Mouse (Mus musculus) MEL (cell line): ENCODE results near the gene Rasl12. TPM values are rescaled to one million over a fixed set of nuclear protein-coding genes. Genes with fewer than 3 reads are reported as not detected.

ENCODE experiments used
- DNase-seq: peaks from one replicate; pipeline ENCODE4 v3.0.0; 2011; ENCODE audit warnings: low read depth, low spot score
- H3K27ac ChIP-seq: 2 replicates; pipeline ENCODE4 v1.5.1; 2012; ENCODE audit warnings: low read depth, mild to moderate bottlenecking, control low read depth, low read length, moderate library complexity; ENCODE audit not compliant: control insufficient read depth
- H3K27me3 ChIP-seq, 2 experiments: fragments of 150-350 bp in 1 of 2; sonication (generic) in 1 of 2; 2 replicates each; pipeline ENCODE4 v1.6.1; 2012; ENCODE audit warnings: low read length in 2 of 2, mild to moderate bottlenecking in 2 of 2, improper control_type of control experiment in 1 of 2, moderate library complexity in 1 of 2; ENCODE audit not compliant: insufficient read depth in 2 of 2, control insufficient read depth in 1 of 2
- H3K36me3 ChIP-seq, 2 experiments: 2 replicates each; pipeline ENCODE4 v1.6.1; 2012 to 2014; ENCODE audit warnings: low read length in 2 of 2, improper control_type of control experiment in 1 of 2, inconsistent platforms in 1 of 2, mild to moderate bottlenecking in 1 of 2; ENCODE audit not compliant: insufficient read depth in 2 of 2, control insufficient read depth in 1 of 2
- H3K4me1 ChIP-seq, 2 experiments: fragments of 150-350 bp in 1 of 2; sonication (generic) in 1 of 2; 2 replicates each; pipeline ENCODE4 v1.6.1; 2012; ENCODE audit warnings: low read length in 2 of 2, improper control_type of control experiment in 1 of 2, mild to moderate bottlenecking in 1 of 2; ENCODE audit not compliant: insufficient read depth in 2 of 2, control insufficient read depth in 1 of 2
- H3K4me3 ChIP-seq, 2 experiments: fragments of 150-350 bp in 1 of 2; sonication (generic) in 1 of 2; 2 replicates each; pipeline ENCODE4 v1.5.1; 2012; ENCODE audit warnings: low read depth in 2 of 2, low read length in 2 of 2, mild to moderate bottlenecking in 2 of 2, moderate library complexity in 2 of 2, control low read depth in 1 of 2, improper control_type of control experiment in 1 of 2; ENCODE audit not compliant: control insufficient read depth in 1 of 2, insufficient read depth in 1 of 2
- H3K79me2 ChIP-seq: 2 replicates; pipeline ENCODE4 v1.6.1; 2012; ENCODE audit warnings: mild to moderate bottlenecking, low read length, moderate library complexity; ENCODE audit not compliant: control insufficient read depth, poor library complexity, insufficient read depth
- H3K9ac ChIP-seq: 2 replicates; pipeline ENCODE4 v1.6.1; 2012; ENCODE audit warnings: low read depth, mild to moderate bottlenecking, control low read depth, low read length, moderate library complexity; ENCODE audit not compliant: control insufficient read depth, poor library complexity, severe bottlenecking
- H3K9me3 ChIP-seq: fragments of 150-350 bp; sonication (generic); replicated peaks from 2 replicates; pipeline ENCODE4 v1.6.1; 2012; ENCODE audit warnings: mild to moderate bottlenecking, low read length, improper control_type of control experiment, moderate library complexity; ENCODE audit not compliant: insufficient read depth
- CHD1 ChIP-seq: IDR thresholded peaks from 2 replicates; pipeline ENCODE4 v1.6.1; 2012; ENCODE audit warnings: low read depth, mild to moderate bottlenecking, inconsistent platforms, low read length, improper control_type of control experiment
- ELF1 ChIP-seq: IDR thresholded peaks from 2 replicates; pipeline ENCODE4 v1.6.1; 2014; ENCODE audit warnings: low read depth, mild to moderate bottlenecking, inconsistent platforms, low read length, improper control_type of control experiment, moderate library complexity
- EP300 ChIP-seq, 2 experiments: IDR thresholded peaks; 2 replicates each; pipeline ENCODE4 v1.6.1; 2011; ENCODE audit warnings: improper control_type of control experiment in 2 of 2, low read length in 2 of 2, low read depth in 1 of 2, mild to moderate bottlenecking in 1 of 2
- GABPA ChIP-seq: IDR thresholded peaks from 2 replicates; pipeline ENCODE4 v1.6.1; 2012; ENCODE audit warnings: low read depth, mild to moderate bottlenecking, inconsistent platforms, low read length, improper control_type of control experiment, moderate library complexity
- HCFC1 ChIP-seq: IDR thresholded peaks from 2 replicates; pipeline ENCODE4 v1.6.1; 2012; ENCODE audit warnings: low read depth, mild to moderate bottlenecking, inconsistent platforms, low read length, improper control_type of control experiment, moderate library complexity
- JUND ChIP-seq: IDR thresholded peaks from 2 replicates; pipeline ENCODE4 v1.6.1; 2011; ENCODE audit warnings: low read depth, mild to moderate bottlenecking, improper control_type of control experiment, low read length
- MAFK ChIP-seq: IDR thresholded peaks from 2 replicates; pipeline ENCODE4 v1.6.1; 2011; ENCODE audit warnings: low read depth, mild to moderate bottlenecking, low read length, improper control_type of control experiment, borderline replicate concordance
- MAX ChIP-seq: IDR thresholded peaks from 2 replicates; pipeline ENCODE4 v1.6.1; 2011; ENCODE audit warnings: low read length, improper control_type of control experiment
- MXI1 ChIP-seq: IDR thresholded peaks from 2 replicates; pipeline ENCODE4 v1.6.1; 2011; ENCODE audit warnings: mild to moderate bottlenecking, low read depth, low read length, improper control_type of control experiment
- MYB ChIP-seq: IDR thresholded peaks from 2 replicates; pipeline ENCODE4 v1.6.1; 2011; ENCODE audit warnings: mild to moderate bottlenecking, low read depth, low read length, improper control_type of control experiment
- NELFE ChIP-seq: IDR thresholded peaks from 2 replicates; pipeline ENCODE4 v1.6.1; 2011; ENCODE audit warnings: low read depth, low read length, improper control_type of control experiment
- NRF1 ChIP-seq: IDR thresholded peaks from 2 replicates; pipeline ENCODE4 v1.6.1; 2014; ENCODE audit warnings: low read depth, mild to moderate bottlenecking, inconsistent platforms, low read length, improper control_type of control experiment, moderate library complexity; ENCODE audit not compliant: poor library complexity, insufficient read depth, severe bottlenecking
- POLR2AphosphoS2 ChIP-seq: IDR thresholded peaks from 2 replicates; pipeline ENCODE4 v1.6.1; 2011; ENCODE audit warnings: low read length, improper control_type of control experiment
- POLR2AphosphoS5 ChIP-seq: IDR thresholded peaks from 2 replicates; pipeline ENCODE4 v1.6.1; 2012; ENCODE audit warnings: low read depth, borderline replicate concordance, mild to moderate bottlenecking, inconsistent platforms, low read length, moderate library complexity, mixed read lengths
- RCOR1 ChIP-seq: IDR thresholded peaks from 2 replicates; pipeline ENCODE4 v1.6.1; 2012; ENCODE audit warnings: low read depth, mild to moderate bottlenecking, inconsistent platforms, low read length, improper control_type of control experiment
- SIN3A ChIP-seq: IDR thresholded peaks from 2 replicates; pipeline ENCODE4 v1.6.1; 2012; ENCODE audit warnings: low read length, improper control_type of control experiment, inconsistent platforms
- SMC3 ChIP-seq: IDR thresholded peaks from 2 replicates; pipeline ENCODE4 v1.6.1; 2011; ENCODE audit warnings: low read depth, low read length, improper control_type of control experiment
- TAL1 ChIP-seq: IDR thresholded peaks from 2 replicates; pipeline ENCODE4 v1.6.1; 2012; ENCODE audit warnings: mild to moderate bottlenecking, inconsistent platforms, low read length, moderate library complexity, mixed read lengths
- TCF12 ChIP-seq: IDR thresholded peaks from 2 replicates; pipeline ENCODE4 v1.6.1; 2014; ENCODE audit warnings: low read depth, mild to moderate bottlenecking, inconsistent platforms, low read length, improper control_type of control experiment, moderate library complexity
- polyA plus RNA-seq, 2 experiments: library from polyadenylated mRNA; stranded (reverse) in 1 of 2; unstranded in 1 of 2; fragments of >175 nt in 1 of 2; fragments of >200 nt in 1 of 2; gene quantifications; 2 replicates each; pipeline versions ENCODE4 v1.2.1 to v1.2.4; 2012; ENCODE audit warnings: low replicate concordance in 2 of 2, low read depth in 1 of 2; ENCODE audit not compliant: insufficient read length in 2 of 2, insufficient read depth in 1 of 2, missing spikeins in 1 of 2
- total RNA-seq: library from RNA; depleted of rRNA; stranded (reverse); fragments of 300-350 nt; gene quantifications from 2 replicates; pipeline ENCODE4 v1.2.3, GENCODE M21; 2012

Gene Rasl12
- total and polyA plus RNA-seq, 3 experiments: 0.12 to 0.19 TPM; not detected in 1

GRCm38 (mm10) chr9:65386373-65387140 is 11.7 kb upstream of the Rasl12 start:
- no peak overlapping the region for H3K27ac ChIP-seq
- no peaks in the 10 kb centered on the region for H3K4me1 ChIP-seq
- H3K9ac ChIP-seq: no peak overlapping the region
- H3K27me3 ChIP-seq: no peaks in the 10 kb centered on the region
- H3K4me3 ChIP-seq: no peak overlapping the region
- TF ChIP-seq MXI1 (no peak), CHD1 (no peak), RCOR1 (no peak), MAFK (no peak), JUND (no peak), TCF12 (no peak), GABPA (no peak), POLR2AphosphoS5 (no peak), MAX (no peak), NELFE (no peak), SMC3 (no peak), SIN3A (no peak), ELF1 (no peak), EP300 (IDR thresholded peaks at IDR 0.05; ENCODE audit: low read depth in 1 of 2, low read length in 2 of 2) (no peak), NRF1 (no peak), TAL1 (no peak), POLR2AphosphoS2 (no peak), HCFC1 (no peak), MYB (no peak)
- no peaks in the 10 kb centered on the region for H3K36me3 ChIP-seq
- no peaks in the 10 kb centered on the region for H3K79me2 ChIP-seq
- no peaks in the 10 kb centered on the region for H3K9me3 ChIP-seq
- DNase-seq: no peak
